Mouse (Mus musculus): ENCODE results near the gene Gm5127.

The Gm5127 gene

GRCm38 (mm10) chrX:106582886-106583285 is at the start of gene Gm5127:
Gene Gm5127 (plus strand): TSS chrX:106583186.
- no peak for DNase-seq (ENCODE audit: low spot score)

- peak; percentile 3 for DNase-seq (ENCODE audit: low spot score)
Observed at GRCm38 (mm10) chrX:106536359-106536758, 46.6 kb upstream of the Gm5127 start.

GRCm38 (mm10) chrX:106555457-106555856 is 27.5 kb upstream of the Gm5127 start:
- no peak for DNase-seq (ENCODE audit: low spot score)

GRCm38 (mm10) chrX:106578966-106579365 is 4.0 kb upstream of the Gm5127 start:
- DNase-seq (ENCODE audit: low spot score): no peak

- no peak for DNase-seq (ENCODE audit: low spot score)
Observed at GRCm38 (mm10) chrX:106580410-106580809, 2.6 kb upstream of the Gm5127 start.

- no peak for DNase-seq (ENCODE audit: low spot score)
Observed at GRCm38 (mm10) chrX:106582197-106582596, 789 bp upstream of the Gm5127 start.

- DNase-seq (ENCODE audit: low spot score): no peak
Observed at GRCm38 (mm10) chrX:106593914-106594313, 10.9 kb downstream of the Gm5127 start.

- DNase-seq (ENCODE audit: low spot score): no peak
Observed at GRCm38 (mm10) chrX:106595904-106596303, 12.9 kb downstream of the Gm5127 start.

- DNase-seq (ENCODE audit: low spot score): peak; percentile 17
Observed at GRCm38 (mm10) chrX:106602574-106603258, 19.7 kb downstream of the Gm5127 start.

- no peak for DNase-seq (ENCODE audit: low spot score)
Observed at GRCm38 (mm10) chrX:106603386-106603785, 20.4 kb downstream of the Gm5127 start, which contains the start of gene Cysltr1. Gene Cysltr1 (minus strand): TSS chrX:106603679.

GRCm38 (mm10) chrX:106622512-106622911 is 39.5 kb downstream of the Gm5127 start:
- no peak for DNase-seq (ENCODE audit: low spot score)

- DNase-seq (ENCODE audit: low spot score): no peak
Observed at GRCm38 (mm10) chrX:106623667-106624066, 40.7 kb downstream of the Gm5127 start.

GRCm38 (mm10) chrX:106628514-106628913 is 45.5 kb downstream of the Gm5127 start:
- DNase-seq (ENCODE audit: low spot score): no peak

- DNase-seq (ENCODE audit: low spot score): no peak
Observed at GRCm38 (mm10) chrX:106633543-106633942, 50.6 kb downstream of the Gm5127 start.

- no peak for DNase-seq (ENCODE audit: low spot score)
Observed at GRCm38 (mm10) chrX:106634799-106635541, 52.0 kb downstream of the Gm5127 start.

GRCm38 (mm10) chrX:106662101-106662500 is 79.1 kb downstream of the Gm5127 start:
- DNase-seq (ENCODE audit: low spot score): no peak

GRCm38 (mm10) chrX:106704590-106704989 is 121.6 kb downstream of the Gm5127 start:
- no peak for DNase-seq (ENCODE audit: low spot score)

GRCm38 (mm10) chrX:106717160-106717559 is 134.2 kb downstream of the Gm5127 start:
- DNase-seq (ENCODE audit: low spot score): peak; percentile 1

- no peak for DNase-seq (ENCODE audit: low spot score)
Observed at GRCm38 (mm10) chrX:106742241-106742640, 159.3 kb downstream of the Gm5127 start.

GRCm38 (mm10) chrX:106755272-106755671 is 172.3 kb downstream of the Gm5127 start:
- no peak for DNase-seq (ENCODE audit: low spot score)

Measured in retina, embryonic 14.5 days (tissue).